Mouse (Mus musculus) left cerebral cortex, postnatal 14 days (tissue): Measurements from ENCODE around the gene Gcm1. TPM values are rescaled to one million over a fixed set of nuclear protein-coding genes. Genes with fewer than 3 reads are reported as not detected.
A peak's percentile ranks its signal among the peaks of the same experiment; 100 is the strongest.

Experiments used
- DNase-seq, 2 experiments: peaks; one replicate each; pipeline ENCODE4 v3.0.0; 2021 to 2022; ENCODE audit warnings: low spot score in 2 of 2, mixed read lengths in 1 of 2
- intact Hi-C: fragments of 180-260 bp; cut with DNase I; formaldehyde crosslinking; loops from one replicate; pipeline ENCODE4 v1.15.1; 2025
- total RNA-seq, 2 experiments: library from RNA; stranded (reverse); gene quantifications; 2 replicates each; pipeline ENCODE4 v1.2.3; 2021

Gene Gcm1
- total RNA-seq, 2 experiments from 2014 or later = not detected

DNA sequence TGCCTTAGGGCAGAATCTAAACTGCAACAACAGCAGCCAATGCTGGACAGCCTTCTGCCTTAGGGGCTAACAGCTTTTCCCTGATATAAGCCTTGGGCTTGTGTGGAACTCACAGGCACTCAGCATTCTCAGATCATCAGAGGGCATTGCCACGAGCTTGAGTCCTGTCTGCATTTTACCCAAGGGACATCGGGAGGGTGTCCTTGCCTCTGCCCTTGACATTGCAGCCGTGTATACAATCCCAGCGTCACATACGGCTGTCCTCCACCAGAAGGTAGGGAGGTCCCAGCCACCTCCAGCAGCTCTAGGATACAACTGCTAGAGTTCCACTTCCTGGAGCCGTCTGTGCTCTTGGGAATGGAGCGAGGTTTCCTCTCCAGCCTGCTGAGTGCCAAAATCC lies 37.2 kb downstream of the Gcm1 start:
- no peak for DNase-seq
- intact Hi-C loops = no loop called here

DNA sequence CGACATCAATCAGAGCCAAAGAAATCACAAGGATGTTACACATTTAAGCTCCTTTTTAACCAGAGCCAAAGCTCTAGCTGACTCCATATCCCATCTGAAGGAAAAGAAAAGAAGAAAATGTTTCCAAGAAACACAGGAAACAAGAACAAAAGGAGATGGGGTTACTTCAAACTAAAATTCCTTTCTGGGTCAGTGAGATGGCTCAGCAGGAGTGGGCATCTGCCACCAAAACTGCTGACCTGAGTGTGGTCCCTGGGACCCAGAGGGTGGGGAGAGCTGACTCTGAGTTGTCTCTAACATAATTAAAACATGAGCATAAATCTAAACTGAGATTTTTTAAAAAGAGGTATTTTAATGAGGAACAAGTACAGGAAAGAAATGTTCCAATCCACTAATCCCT lies 38.2 kb downstream of the Gcm1 start:
- intact Hi-C loops = no loop called here
- DNase-seq = no peak

DNA sequence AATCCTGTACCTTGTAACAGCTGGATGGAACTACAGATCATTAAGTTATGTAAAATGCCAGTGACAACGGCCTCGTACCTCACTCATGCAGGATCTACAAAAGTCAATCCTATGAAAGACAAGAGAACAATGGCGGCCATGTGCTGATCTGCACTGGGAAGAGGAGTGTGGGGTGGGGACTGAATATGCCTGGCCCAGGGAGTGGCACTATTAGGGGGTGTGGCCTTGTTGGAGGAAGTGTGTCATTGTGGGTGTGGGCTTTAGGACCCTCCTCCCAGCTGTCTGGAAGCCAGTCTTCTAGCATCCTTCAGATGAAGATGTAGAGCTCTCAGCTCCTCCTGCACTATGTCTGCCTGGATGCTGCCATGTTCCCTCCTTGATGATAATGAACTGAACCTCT lies 38.9 kb downstream of the Gcm1 start:
- DNase-seq = no peak
- intact Hi-C loops = no loop called here

- intact Hi-C loops = no loop called here
- no peak for DNase-seq
These were observed 44.0 kb downstream of the Gcm1 start for GRCm38 (mm10) chr9:78095686-78096085.

- no peak for DNase-seq
- intact Hi-C loops = no loop called here
These were observed 44.7 kb downstream of the Gcm1 start for GRCm38 (mm10) chr9:78096376-78096775.

DNA sequence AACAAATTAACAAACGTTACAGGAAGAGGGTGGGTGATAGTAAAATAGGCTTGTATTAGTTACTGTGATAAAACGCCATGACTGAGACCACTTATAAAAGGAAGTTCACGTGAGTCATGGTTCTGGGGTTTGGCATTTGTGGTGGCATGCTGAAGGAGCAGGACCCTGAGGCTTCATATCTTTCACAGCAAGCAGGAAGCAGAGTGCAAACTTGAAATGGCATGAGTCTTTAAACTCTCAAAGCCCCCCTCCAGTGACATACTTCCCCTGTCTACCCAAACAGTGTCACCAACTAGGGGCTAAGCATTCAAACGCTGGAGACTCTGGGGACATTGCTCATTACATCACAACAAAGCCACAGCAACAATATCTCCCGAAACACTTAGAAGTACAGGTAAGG lies 49.2 kb downstream of the Gcm1 start:
- no peak for DNase-seq
- intact Hi-C loops = no loop called here

DNA sequence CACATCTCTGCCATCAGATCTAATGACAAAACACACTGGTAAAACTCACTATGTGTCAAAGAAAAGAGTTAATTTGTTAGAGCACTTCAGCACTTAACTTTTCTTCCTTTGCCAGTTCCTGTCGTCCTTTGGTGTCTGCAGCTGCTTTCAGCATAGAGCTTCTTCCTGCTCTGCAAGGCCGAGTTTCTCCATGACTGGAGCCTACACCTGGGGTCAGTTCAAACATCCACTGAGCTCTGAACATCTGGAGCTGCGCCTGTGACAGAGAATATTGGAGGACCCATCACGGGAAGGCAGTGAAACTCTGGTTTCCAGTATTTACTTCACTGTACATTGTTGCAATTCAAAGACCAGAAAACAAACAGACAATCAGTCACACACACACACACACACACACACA lies 49.7 kb downstream of the Gcm1 start:
- no peak for DNase-seq
- intact Hi-C loops = no loop called here

- no peak for DNase-seq
- intact Hi-C loops = no loop called here
These were observed 52.3 kb downstream of the Gcm1 start for GRCm38 (mm10) chr9:78103965-78104560.

GRCm38 (mm10) chr9:78104973-78105372 lies 53.2 kb downstream of the Gcm1 start:
- intact Hi-C loops = no loop called here

DNA sequence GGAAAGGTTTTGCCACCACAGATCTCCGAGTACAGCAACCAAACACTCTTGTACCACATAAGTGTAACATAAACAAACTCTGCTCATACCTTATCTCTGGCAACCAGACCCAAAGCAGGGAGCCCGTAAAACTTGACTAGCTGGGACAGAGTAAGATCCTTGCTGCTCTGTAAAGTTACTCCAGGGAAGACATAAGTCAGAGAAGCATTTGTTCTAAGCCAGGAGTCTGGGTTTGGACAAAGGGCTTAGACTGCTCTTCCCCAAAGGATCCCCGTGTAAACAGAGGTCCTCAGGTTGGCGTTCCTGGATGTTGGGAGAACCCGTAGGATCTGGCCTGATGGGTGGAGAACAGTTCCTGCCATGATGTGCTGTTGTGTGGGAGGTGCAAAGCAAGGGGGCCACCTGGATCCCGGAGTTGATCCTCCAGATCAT lies 53.8 kb downstream of the Gcm1 start:
- DNase-seq = no peak
- intact Hi-C loops = no loop called here

More at GRCm38 (mm10) chr9:78104973-78105372, 53.2 kb downstream of the Gcm1 start:
- no peak for DNase-seq

DNA sequence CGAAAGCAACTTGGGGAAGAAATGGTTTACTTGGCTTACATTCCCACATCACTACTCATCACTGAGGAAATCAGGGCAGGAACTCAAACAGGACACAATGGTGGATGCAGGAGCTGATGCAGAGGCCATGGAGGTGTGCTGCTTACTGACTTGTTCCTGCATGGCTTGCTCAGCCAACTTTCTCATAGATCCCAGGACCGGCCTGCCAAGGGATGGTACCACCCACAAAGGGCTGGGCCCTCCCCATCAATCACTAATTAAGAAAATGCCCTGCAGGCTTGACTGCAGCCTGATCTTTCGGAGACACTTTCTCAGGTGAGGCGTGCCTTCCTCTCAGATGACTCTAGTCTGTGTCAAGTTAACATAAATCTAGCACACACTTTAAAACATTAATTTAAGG lies 55.1 kb downstream of the Gcm1 start:
- no peak for DNase-seq
- intact Hi-C loops = no loop called here

DNA sequence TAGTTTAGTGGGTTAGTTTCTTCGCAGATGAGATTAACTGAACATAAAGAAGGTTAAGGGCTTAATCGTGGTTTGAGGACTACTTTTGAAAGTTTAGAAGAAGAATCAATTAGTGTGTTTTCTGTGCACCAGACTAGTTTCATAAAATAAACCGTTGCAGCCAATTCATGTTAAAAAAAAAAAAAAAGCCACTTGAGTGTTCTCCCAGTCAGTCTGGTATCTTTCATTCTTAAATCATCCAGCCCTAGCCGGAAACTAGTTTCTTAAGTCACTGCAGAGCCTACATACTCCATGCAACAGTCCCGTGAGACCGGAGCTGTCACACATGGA lies 55.8 kb downstream of the Gcm1 start:
- no peak for DNase-seq
- intact Hi-C loops = no loop called here

GRCm38 (mm10) chr9:78107912-78108795 lies 56.4 kb downstream of the Gcm1 start:
- intact Hi-C loops = no loop called here
- peak; percentile 68 to 81 for DNase-seq

DNA sequence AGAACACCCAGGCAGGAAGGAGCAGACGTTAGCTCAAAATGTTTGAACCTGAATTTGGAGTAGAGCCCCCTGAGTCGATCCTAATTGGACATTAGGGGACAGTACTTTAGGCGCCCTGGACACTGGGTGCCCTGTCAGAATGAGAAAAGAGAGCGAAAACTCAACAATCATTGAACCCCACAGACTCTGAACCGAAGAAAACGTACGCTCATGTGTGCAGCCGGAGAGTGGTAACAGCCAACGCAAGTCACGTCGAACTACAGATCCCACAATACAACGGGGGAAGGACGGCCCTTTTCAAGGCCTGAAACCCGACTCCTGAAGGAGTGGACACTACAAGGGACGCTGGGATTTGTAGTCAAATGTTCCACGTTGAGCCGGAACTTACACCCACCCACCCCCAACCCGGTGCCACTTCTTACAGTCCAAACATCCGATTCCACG lies 57.1 kb downstream of the Gcm1 start, which contains the start of the genes Fbxo9 and Ick:
TSS of gene Fbxo9 (minus strand) at position 270 of the 444 bp plus-strand sequence.
TSS of gene Ick (plus strand) at position 397 of the 444 bp plus-strand sequence.
- DNase-seq = peak; percentile 91 to 96
- intact Hi-C loops = no loop called here

- intact Hi-C loops = loop anchor here (5.0 kb wide), 1 partner anchor 83 kb away; no protein-coding TSS in a partner anchor
- no peak for DNase-seq
These were observed 57.9 kb downstream of the Gcm1 start for GRCm38 (mm10) chr9:78109656-78110055.

DNA sequence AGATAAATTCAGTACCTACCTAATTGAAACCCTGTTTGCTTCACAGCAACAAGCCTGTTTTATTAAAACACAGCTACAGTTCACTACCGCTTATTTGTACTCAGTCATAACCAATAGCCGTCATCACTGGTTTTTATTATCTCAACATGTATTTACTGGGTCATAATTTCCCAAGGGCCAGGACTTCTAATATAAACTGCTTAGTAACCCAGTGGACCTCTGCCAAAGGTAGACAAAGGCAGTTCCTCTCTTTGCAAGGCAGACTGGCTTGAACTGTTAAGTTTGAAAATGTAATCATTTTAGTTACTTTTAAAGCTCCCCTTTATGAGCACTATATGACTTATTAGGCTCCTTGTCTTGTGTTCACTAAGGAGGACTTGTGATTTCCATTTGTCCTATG lies 59.7 kb downstream of the Gcm1 start:
- no peak for DNase-seq
- intact Hi-C loops = loop anchor here (5.0 kb wide), 1 partner anchor 81 kb away; no protein-coding TSS in a partner anchor

DNA sequence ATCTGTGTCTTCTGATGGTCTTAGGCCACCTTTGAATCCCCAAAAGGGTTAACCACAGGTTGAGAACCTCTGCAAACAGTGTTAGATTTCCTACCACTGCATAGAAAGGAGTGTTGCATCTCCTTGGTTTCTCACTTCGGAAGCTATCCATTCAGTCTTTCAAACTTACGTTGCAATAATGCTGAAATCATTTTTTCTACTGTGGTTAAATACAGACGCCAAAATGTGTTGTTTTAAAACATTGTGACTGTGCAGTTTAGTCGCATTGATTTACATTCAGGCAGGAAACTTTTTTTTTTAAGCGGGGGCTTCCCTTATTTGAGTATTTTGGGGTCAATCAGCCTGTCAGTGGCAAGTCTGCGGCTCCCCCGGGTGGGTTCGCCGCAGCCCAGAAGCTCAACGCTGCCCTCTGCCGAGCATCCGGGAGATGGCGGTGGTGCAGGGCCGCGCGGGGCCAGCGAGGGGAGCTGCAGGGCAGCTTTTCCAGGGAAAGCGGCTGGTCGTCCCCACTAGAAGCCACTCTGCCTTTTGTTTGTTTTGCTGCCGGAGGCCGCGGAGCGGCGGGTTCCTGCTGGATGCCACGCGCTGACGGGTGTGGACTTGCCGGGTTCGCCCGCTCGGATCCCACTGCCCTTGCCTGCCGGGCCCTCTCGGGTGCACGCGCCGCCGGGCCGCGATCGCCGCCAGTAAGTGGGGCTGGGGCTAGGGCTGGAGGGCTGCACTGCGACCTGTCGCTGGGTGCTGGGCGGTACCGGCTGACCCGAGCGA lies 61.2 kb downstream of the Gcm1 start:
- intact Hi-C loops = loop anchor here (2.0 to 5.0 kb wide), 3 partner anchors 38 to 79 kb away; no protein-coding TSS in a partner anchor
- peak; percentile 91 to 93 for DNase-seq

DNA sequence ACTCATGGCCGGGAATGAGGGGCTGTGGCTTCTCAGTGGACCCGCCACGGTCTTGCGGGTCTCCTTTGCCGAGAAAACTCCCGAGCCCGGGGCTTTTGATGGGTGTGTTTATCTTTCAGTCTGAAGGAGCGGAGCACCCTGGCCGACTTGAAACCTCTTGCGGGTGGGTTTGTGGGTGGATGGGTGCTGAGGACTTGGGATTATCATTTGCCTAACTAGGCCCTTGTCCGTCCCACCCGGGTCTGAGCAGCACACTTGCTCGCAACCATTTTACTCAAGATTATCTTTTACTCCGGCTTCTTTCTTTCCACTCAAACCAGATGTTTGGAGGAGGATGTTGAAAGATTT lies 61.8 kb downstream of the Gcm1 start:
- peak in 1 of 2 experiments; percentile 19 for DNase-seq
- intact Hi-C loops = loop anchor here (2.0 to 5.0 kb wide), 3 partner anchors 37 to 79 kb away; no protein-coding TSS in a partner anchor
